Comparison of ENCODE assay signal across 9 mouse cellular contexts in genomic region chr7:120727581-120727980, GRCm38 (mm10). TPM values are rescaled to one million over a fixed set of nuclear protein-coding genes. Genes with fewer than 3 reads are reported as not detected.
DNase-seq lines count a peak whose midpoint lies in the region; ATAC-seq and TF ChIP-seq lines count a peak whose summit lies in the region.
"Had no signal": no experiment of that assay in that cellular context is flagged by ENCODE, and none has a peak within 500 bp of the region (broad histone marks: within the 10 kb centered on the region; RNA-seq: fewer than 3 reads in every experiment).

No protein-coding gene starts in this region.

- no peaks in the 10 kb centered on the region for H3K36me3 ChIP-seq in intestine, embryonic 15.5 days
- 0 out of 2 replicates have a peak, but pooled peaks cover 3% of the 10 kb centered on the region for H3K36me3 ChIP-seq in intestine, embryonic 16.5 days (ENCODE audit: control insufficient read depth, insufficient read depth, low read length)
- peaks cover 2% of the 10 kb centered on the region; the same call in 1 of the 2 replicates for H3K36me3 ChIP-seq in ES-Bruce4 (ENCODE audit: control insufficient read depth, insufficient read depth, low read length, poor library complexity, severe bottlenecking)
- no peaks in the 10 kb centered on the region for H3K36me3 ChIP-seq in kidney, adult 2 months (ENCODE audit: control insufficient read depth, insufficient read depth, low read length)
- peaks cover 41% of the 10 kb centered on the region for H3K36me3 ChIP-seq in midbrain, embryonic 10.5 days

- no peak overlapping the region for H3K9ac ChIP-seq in intestine, embryonic 15.5 days
- no peak overlapping the region for H3K9ac ChIP-seq in intestine, embryonic 16.5 days (ENCODE audit: low read depth, low read length)
- no peak overlapping the region for H3K9ac ChIP-seq in ES-Bruce4 (ENCODE audit: low read depth, poor library complexity, severe bottlenecking)

- DNase-seq in kidney, adult 2 months, result peak; percentile 65
- peak; percentile 80 for DNase-seq in lung, postnatal 36 days
- no peak for DNase-seq in midbrain, embryonic 10.5 days (ENCODE audit: low spot score)

- H3K27me3 ChIP-seq in intestine, embryonic 15.5 days (replicated peaks), result no peaks in the 10 kb centered on the region
- H3K27me3 ChIP-seq in intestine, embryonic 16.5 days (replicated peaks; ENCODE audit: control insufficient read depth, insufficient read depth, low read length), result no peaks in the 10 kb centered on the region
- H3K27me3 ChIP-seq in ES-Bruce4 (ENCODE audit: control insufficient read depth, insufficient read depth, low read length, poor library complexity, severe bottlenecking), result no peaks in the 10 kb centered on the region
- no peaks in the 10 kb centered on the region for H3K27me3 ChIP-seq in kidney, adult 2 months (replicated peaks; ENCODE audit: control insufficient read depth, insufficient read depth, low read length)
- H3K27me3 ChIP-seq in midbrain, embryonic 10.5 days (ENCODE audit: low read depth, poor library complexity, severe bottlenecking), result no peaks in the 10 kb centered on the region

- TF ChIP-seq POLR2A in ES-Bruce4 (IDR thresholded peaks at IDR 0.05; ENCODE audit: insufficient read depth, low read length), result no peak
- no peak for TF ChIP-seq POLR2A in bone marrow, adult 2 months (IDR thresholded peaks at IDR 0.05; ENCODE audit: borderline replicate concordance, control insufficient read depth, low read depth, low read length)
- TF ChIP-seq POLR2A in kidney, adult 2 months (IDR thresholded peaks at IDR 0.05; ENCODE audit: low read depth, low read length), result no peak

- WGBS in intestine, embryonic 15.5 days, result 88% methylated on average over 3 of the region's 3 CpGs
- WGBS in intestine, embryonic 16.5 days, result 88% methylated on average over 3 of the region's 3 CpGs
- 74% methylated on average over 3 of the region's 3 CpGs for WGBS in bone marrow, adult 2 months
- WGBS in kidney, adult 2 months, result 78% methylated on average over 3 of the region's 3 CpGs
- 84% methylated on average over 3 of the region's 3 CpGs for WGBS in midbrain, embryonic 10.5 days

- ATAC-seq in intestine, embryonic 15.5 days, result 0 out of 2 replicates have a peak, but pooled peaks have one; percentile 25
- no peak for ATAC-seq in intestine, embryonic 16.5 days
- ATAC-seq in monocyte, adult 5-6 weeks (replicated peaks; ENCODE audit: insufficient number of reproducible peaks, low FRiP score, low TSS enrichment, poor library complexity, severe bottlenecking), result no peak; the same call in 1 of the 2 replicates

- H3K9me3 ChIP-seq in intestine, embryonic 15.5 days, result no peaks in the 10 kb centered on the region
- no peaks in the 10 kb centered on the region for H3K9me3 ChIP-seq in intestine, embryonic 16.5 days (ENCODE audit: control insufficient read depth, low read length)
- no peaks in the 10 kb centered on the region for H3K9me3 ChIP-seq in ES-Bruce4 (replicated peaks; ENCODE audit: control insufficient read depth, insufficient read depth, low read length, poor library complexity, severe bottlenecking)
- H3K9me3 ChIP-seq in midbrain, embryonic 10.5 days (replicated peaks), result no peaks in the 10 kb centered on the region

- peak; percentile 46 for TF ChIP-seq CTCF in ES-Bruce4 (IDR thresholded peaks at IDR 0.05; ENCODE audit: low read depth, low read length)
- peak; percentile 72 for TF ChIP-seq CTCF in bone marrow, adult 2 months (IDR thresholded peaks at IDR 0.05; ENCODE audit: control insufficient read depth, insufficient read depth, low read length)
- peak; percentile 71 for TF ChIP-seq CTCF in kidney, adult 2 months (conservative IDR thresholded peaks at IDR 0.05; ENCODE audit: insufficient read depth, insufficient read length, low read depth, low read length)

- no peak overlapping the region for H3K27ac ChIP-seq in intestine, embryonic 15.5 days
- H3K27ac ChIP-seq in intestine, embryonic 16.5 days (ENCODE audit: low read length), result no peak overlapping the region
- no peak overlapping the region for H3K27ac ChIP-seq in ES-Bruce4 (ENCODE audit: insufficient read depth, low read length)
- H3K27ac ChIP-seq in bone marrow, adult 2 months (ENCODE audit: control insufficient read depth, insufficient read depth, low read depth, low read length, poor library complexity), result no peak overlapping the region
- no peak overlapping the region for H3K27ac ChIP-seq in kidney, adult 2 months (ENCODE audit: insufficient read depth, low read depth, low read length)
- H3K27ac ChIP-seq in midbrain, embryonic 10.5 days (replicated peaks), result no peak overlapping the region

- 0 out of 2 replicates have a peak, but pooled peaks cover 14% of the 10 kb centered on the region for H3K4me1 ChIP-seq in intestine, embryonic 15.5 days (replicated peaks)
- peaks cover 11% of the 10 kb centered on the region for H3K4me1 ChIP-seq in intestine, embryonic 16.5 days (ENCODE audit: control insufficient read depth, insufficient read depth, low read length)
- H3K4me1 ChIP-seq in ES-Bruce4 (ENCODE audit: control insufficient read depth, insufficient read depth, low read length), result peaks cover 2% of the 10 kb centered on the region
- H3K4me1 ChIP-seq in bone marrow, adult 2 months (ENCODE audit: control insufficient read depth, insufficient read depth, low read length), result no peaks in the 10 kb centered on the region; the same call in 1 of the 2 replicates
- H3K4me1 ChIP-seq in kidney, adult 2 months (ENCODE audit: control insufficient read depth, insufficient read depth, low read length), result no peaks in the 10 kb centered on the region
- peaks cover 10% of the 10 kb centered on the region for H3K4me1 ChIP-seq in midbrain, embryonic 10.5 days

- no peak for TF ChIP-seq EP300 in ES-Bruce4 (IDR thresholded peaks at IDR 0.05; ENCODE audit: insufficient read depth, low read depth, low read length)

- no peak overlapping the region for H3K4me2 ChIP-seq in intestine, embryonic 15.5 days (replicated peaks)
- H3K4me2 ChIP-seq in intestine, embryonic 16.5 days (ENCODE audit: low read depth, low read length), result no peak overlapping the region

- H3K4me3 ChIP-seq in intestine, embryonic 15.5 days (replicated peaks), result no peak overlapping the region
- no peak overlapping the region for H3K4me3 ChIP-seq in intestine, embryonic 16.5 days (ENCODE audit: low read length)
- no peak overlapping the region for H3K4me3 ChIP-seq in ES-Bruce4 (ENCODE audit: low read depth, low read length)
- H3K4me3 ChIP-seq in bone marrow, adult 2 months (replicated peaks; ENCODE audit: control insufficient read depth, low read depth, low read length), result no peak overlapping the region
- H3K4me3 ChIP-seq in kidney, adult 2 months (ENCODE audit: insufficient read depth, low read depth, low read length), result no peak overlapping the region
- no peak overlapping the region for H3K4me3 ChIP-seq in midbrain, embryonic 10.5 days
- H3K4me3 ChIP-seq: myocyte had no signal

RNA-seq across cellular contexts. Expression of gene Vwa3a, which starts 11.5 kb away (rescaled TPM):
- polyA plus RNA-seq in intestine, embryonic 15.5 days (2015; fragmentation: Nextera tagmentation; extraction: Ambion mirVana), result 0.24 and 0.29 TPM in 2 replicates
- polyA plus RNA-seq in intestine, embryonic 16.5 days (2015; fragmentation: Nextera tagmentation; extraction: Ambion mirVana), result 0.38 and 0.44 TPM in 2 replicates
- polyA plus RNA-seq in ES-Bruce4 (2011; ENCODE audit: insufficient read depth, insufficient read length, low read depth, missing spikeins), result not detected in 2 replicates
- not detected in 2 replicates for polyA plus RNA-seq in bone marrow, adult 2 months (2011; ENCODE audit: insufficient read depth, insufficient read length, low replicate concordance, missing spikeins)
- polyA plus RNA-seq in kidney, adult 2 months (2012; rRNA removed), result 0.53 and 0.77 TPM in 2 replicates
- 0.07 and 0.12 TPM in 2 replicates for polyA plus RNA-seq in midbrain, embryonic 10.5 days (2016; fragmentation: Nextera tagmentation; extraction: Ambion mirVana)
- not detected in 3 replicates for total RNA-seq in monocyte, adult 5-6 weeks (2017)

RNA-seq across cellular contexts. Expression of gene Mosmo, which starts 50.2 kb away (rescaled TPM):
- polyA plus RNA-seq in intestine, embryonic 15.5 days (2015; fragmentation: Nextera tagmentation; extraction: Ambion mirVana), result 10.4 and 11.0 TPM in 2 replicates
- polyA plus RNA-seq in intestine, embryonic 16.5 days (2015; fragmentation: Nextera tagmentation; extraction: Ambion mirVana), result 5.1 and 6.3 TPM in 2 replicates
- 34.1 and 35.7 TPM in 2 replicates for polyA plus RNA-seq in ES-Bruce4 (2011; ENCODE audit: insufficient read depth, insufficient read length, low read depth, missing spikeins)
- 13.5 and 16.1 TPM in 2 replicates for polyA plus RNA-seq in bone marrow, adult 2 months (2011; ENCODE audit: insufficient read depth, insufficient read length, low replicate concordance, missing spikeins)
- polyA plus RNA-seq in kidney, adult 2 months (2012; rRNA removed), result 19.4 and 20.6 TPM in 2 replicates
- 11.9 and 13.0 TPM in 2 replicates for polyA plus RNA-seq in midbrain, embryonic 10.5 days (2016; fragmentation: Nextera tagmentation; extraction: Ambion mirVana)
- 29.0 to 51.8 TPM (median 50.9 TPM) in 3 replicates for total RNA-seq in monocyte, adult 5-6 weeks (2017)

RNA-seq across cellular contexts. Expression of gene Pdzd9, which starts 57.4 kb away (rescaled TPM):
- polyA plus RNA-seq in intestine, embryonic 15.5 days (2015; fragmentation: Nextera tagmentation; extraction: Ambion mirVana), result 0.35 and 0.39 TPM in 2 replicates
- polyA plus RNA-seq in intestine, embryonic 16.5 days (2015; fragmentation: Nextera tagmentation; extraction: Ambion mirVana), result 0.18 and 0.34 TPM in 2 replicates
- polyA plus RNA-seq in ES-Bruce4 (2011; ENCODE audit: insufficient read depth, insufficient read length, low read depth, missing spikeins), result not detected in 2 replicates
- polyA plus RNA-seq in bone marrow, adult 2 months (2011; ENCODE audit: insufficient read depth, insufficient read length, low replicate concordance, missing spikeins), result not detected in 2 replicates
- polyA plus RNA-seq in kidney, adult 2 months (2012; rRNA removed), result 0.09 TPM in 1 of 2 replicates, not detected in the other
- polyA plus RNA-seq in midbrain, embryonic 10.5 days (2016; fragmentation: Nextera tagmentation; extraction: Ambion mirVana), result 0.24 and 0.41 TPM in 2 replicates
- total RNA-seq in monocyte, adult 5-6 weeks (2017), result 0.29 TPM in 1 of 3 replicates, not detected in the others
